Mouse (Mus musculus): ENCODE measurements around the gene Slc16a3. TPM values are rescaled to one million over a fixed set of nuclear protein-coding genes. Genes with fewer than 3 reads are reported as not detected.

Gene Slc16a3
- polyA plus RNA-seq, 1 experiment from 2014 or later = 131 TPM

DNA sequence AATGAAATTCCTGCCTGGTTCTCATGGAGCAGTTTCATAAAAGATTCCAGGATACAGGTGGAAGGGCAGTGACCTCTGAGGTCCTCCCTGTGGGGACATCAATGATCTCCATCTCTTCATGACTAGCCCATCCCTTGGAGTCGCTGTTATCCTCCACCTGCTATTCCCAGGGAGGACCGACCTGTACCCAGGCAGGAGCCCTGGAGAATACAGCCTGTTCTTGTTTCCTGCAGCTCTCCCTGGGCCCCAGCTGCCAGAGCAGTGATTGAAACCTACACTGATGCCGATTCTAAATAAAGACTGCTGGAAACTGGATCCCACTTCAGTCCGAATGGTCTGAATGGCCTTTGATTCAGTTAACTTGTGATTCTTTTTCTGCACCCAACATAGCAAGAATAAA is 16.8 kb upstream of the Slc16a3 start:
- DNase-seq (ENCODE audit: low spot score) = no peak
- Histone ChIP-seq H3K9me3 (no peaks in the 10 kb centered on the region), H3K4me1 (peaks cover 14% of the 10 kb centered on the region), H3K27ac (replicated peaks) (no peak overlapping the region), H3K36me3 (replicated peaks) (peaks cover 13% of the 10 kb centered on the region), H3K4me3 (no peak overlapping the region; the same call in 1 of the 2 replicates), H3K27me3 (replicated peaks; ENCODE audit: low read depth, poor library complexity, severe bottlenecking) (no peaks in the 10 kb centered on the region)
- 92% methylated on average over 4 of the region's 4 CpGs for WGBS

DNA sequence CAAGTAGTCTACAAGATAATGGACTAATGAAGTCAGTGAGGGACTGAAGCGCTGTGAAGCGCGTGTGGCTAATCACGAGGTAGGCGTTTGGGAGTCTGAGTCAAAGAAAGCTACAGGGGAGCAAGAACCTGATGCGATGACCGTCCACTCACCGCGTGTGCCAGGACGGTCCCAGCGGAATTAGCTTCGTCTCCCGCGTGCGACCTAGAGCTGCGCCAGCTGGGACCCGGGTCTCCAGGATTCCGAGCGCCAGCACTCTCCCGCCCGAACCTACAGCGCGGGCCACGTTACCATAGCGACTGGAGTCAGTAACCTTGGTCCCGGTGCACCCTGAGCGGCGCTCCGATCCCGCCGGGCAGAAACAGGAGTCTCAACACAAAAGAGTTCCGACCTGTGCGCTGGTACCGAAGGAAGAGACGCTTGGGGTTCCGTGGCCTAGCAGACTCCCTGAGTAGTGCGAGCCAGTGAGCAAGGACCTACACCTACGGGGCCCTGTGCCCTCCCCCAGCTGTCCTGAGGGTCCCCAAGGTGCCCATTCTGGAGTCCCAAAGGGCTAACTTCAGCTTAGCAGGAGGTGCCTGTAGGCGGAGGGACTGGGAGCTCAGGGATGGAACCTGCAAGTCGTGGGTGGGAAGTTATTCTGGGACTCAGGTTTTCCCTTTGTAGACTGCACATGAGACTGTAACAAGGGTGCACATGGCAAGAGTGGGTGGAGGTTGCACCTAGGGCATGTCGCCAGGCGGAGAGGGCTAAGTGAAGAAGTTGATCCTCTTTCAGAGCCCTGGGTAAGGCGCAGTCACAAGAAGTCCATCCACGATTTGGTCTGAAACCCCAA is 15.5 kb upstream of the Slc16a3 start, which contains the start of gene Ccdc57:
TSS of gene Ccdc57 (minus strand) at position 309 of the 835 bp plus-strand sequence.
- Histone ChIP-seq H3K4me1 (peaks cover 14% of the 10 kb centered on the region), H3K27me3 (replicated peaks; ENCODE audit: low read depth, poor library complexity, severe bottlenecking) (no peaks in the 10 kb centered on the region), H3K9me3 (no peaks in the 10 kb centered on the region), H3K4me3 (peak within 1 kb of the TSS; percentile 79), H3K27ac (replicated peaks) (peak within 1 kb of the TSS; percentile 91), H3K36me3 (replicated peaks) (peaks cover 10% of the 10 kb centered on the region)
- peak; percentile 91 for DNase-seq (ENCODE audit: low spot score)
- 9% methylated on average over 44 of the region's 44 CpGs for WGBS

DNA sequence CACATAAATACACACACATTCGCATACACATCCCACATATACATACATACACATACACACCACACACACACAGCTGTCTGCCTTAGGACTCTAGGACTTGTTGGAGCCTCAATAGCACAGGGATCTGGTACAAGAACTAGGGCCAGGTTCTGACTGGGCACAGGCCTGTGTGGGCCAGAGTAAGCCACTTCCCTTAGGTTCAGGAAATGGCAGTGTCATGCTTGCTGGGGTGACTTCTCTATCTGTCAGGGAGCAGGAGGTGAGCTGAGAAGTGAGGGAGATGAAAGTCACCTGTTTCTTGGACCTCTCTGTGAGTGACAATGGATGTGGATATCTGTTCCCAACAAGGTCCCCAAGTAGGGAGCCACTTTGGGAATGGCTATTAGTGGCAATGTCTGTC is 10.3 kb upstream of the Slc16a3 start:
- WGBS = 93% methylated on average over 1 of the region's 1 CpGs
- Histone ChIP-seq H3K4me3 (no peak overlapping the region), H3K27me3 (replicated peaks; ENCODE audit: low read depth, poor library complexity, severe bottlenecking) (no peaks in the 10 kb centered on the region), H3K36me3 (replicated peaks) (no peaks in the 10 kb centered on the region), H3K27ac (replicated peaks) (no peak overlapping the region), H3K4me1 (peaks cover 13% of the 10 kb centered on the region), H3K9me3 (no peaks in the 10 kb centered on the region)
- no peak for DNase-seq (ENCODE audit: low spot score)

DNA sequence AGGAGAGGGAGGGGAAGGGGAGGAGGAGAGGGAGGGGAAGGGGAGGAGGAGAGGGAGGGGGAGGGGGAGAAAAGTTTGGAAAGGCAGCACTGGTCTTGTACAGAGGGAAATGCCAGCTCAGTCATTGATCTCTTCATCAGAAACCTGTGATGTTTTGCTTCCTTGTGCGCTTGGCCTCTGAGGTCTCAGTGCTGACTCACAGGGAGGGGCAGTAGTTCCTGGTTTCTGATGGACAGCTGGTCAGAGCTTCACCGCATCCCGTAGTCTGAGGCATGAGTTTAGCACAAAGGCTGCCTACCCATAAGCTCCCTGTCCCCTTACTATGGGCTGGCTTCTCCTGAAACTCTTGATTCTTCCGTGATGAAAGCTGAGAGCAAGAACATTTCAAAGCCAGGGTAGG is 9.5 kb upstream of the Slc16a3 start:
- Histone ChIP-seq H3K27ac (replicated peaks) (no peak overlapping the region), H3K4me3 (no peak overlapping the region), H3K36me3 (replicated peaks) (no peaks in the 10 kb centered on the region), H3K9me3 (no peaks in the 10 kb centered on the region), H3K27me3 (replicated peaks; ENCODE audit: low read depth, poor library complexity, severe bottlenecking) (no peaks in the 10 kb centered on the region), H3K4me1 (peaks cover 9% of the 10 kb centered on the region; the same call in 1 of the 2 replicates)
- no peak for DNase-seq (ENCODE audit: low spot score)
- WGBS = 53% methylated on average over 4 of the region's 4 CpGs

DNA sequence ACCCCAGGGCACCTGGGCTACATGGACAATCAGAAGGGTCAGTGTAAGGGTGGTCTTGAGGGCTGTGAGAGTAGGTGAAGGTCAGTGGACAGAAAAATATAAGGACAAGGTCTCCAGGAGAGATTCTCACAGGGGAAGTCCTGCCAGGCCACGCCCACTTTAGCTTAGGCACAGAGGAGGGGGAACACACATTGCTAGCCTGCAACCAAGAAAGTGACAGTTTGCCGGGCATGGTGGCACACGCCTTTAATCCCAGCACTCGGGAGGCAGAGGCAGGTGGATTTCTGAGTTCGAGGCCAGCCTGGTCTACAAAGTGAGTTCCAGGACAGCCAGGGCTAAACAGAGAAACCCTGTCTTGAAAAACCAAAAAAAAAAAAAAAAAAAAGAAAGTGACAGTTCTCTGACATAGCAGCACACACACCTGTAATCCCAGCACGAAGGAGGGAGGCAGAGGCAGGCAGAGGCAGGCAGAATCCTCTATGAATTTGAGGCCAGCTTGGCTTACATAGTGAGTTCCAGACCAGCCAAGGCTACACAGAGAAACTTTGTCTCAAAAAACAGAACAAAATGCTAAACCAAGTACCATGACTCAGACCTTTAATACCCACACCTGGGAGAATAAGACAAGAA is 8.5 kb upstream of the Slc16a3 start:
- WGBS = 58% methylated on average over 6 of the region's 6 CpGs
- Histone ChIP-seq H3K36me3 (replicated peaks) (no peaks in the 10 kb centered on the region), H3K9me3 (no peaks in the 10 kb centered on the region), H3K27me3 (replicated peaks; ENCODE audit: low read depth, poor library complexity, severe bottlenecking) (no peaks in the 10 kb centered on the region), H3K27ac (replicated peaks) (no peak overlapping the region), H3K4me3 (no peak overlapping the region), H3K4me1 (peaks cover 9% of the 10 kb centered on the region; the same call in 1 of the 2 replicates)
- DNase-seq (ENCODE audit: low spot score) = no peak

DNA sequence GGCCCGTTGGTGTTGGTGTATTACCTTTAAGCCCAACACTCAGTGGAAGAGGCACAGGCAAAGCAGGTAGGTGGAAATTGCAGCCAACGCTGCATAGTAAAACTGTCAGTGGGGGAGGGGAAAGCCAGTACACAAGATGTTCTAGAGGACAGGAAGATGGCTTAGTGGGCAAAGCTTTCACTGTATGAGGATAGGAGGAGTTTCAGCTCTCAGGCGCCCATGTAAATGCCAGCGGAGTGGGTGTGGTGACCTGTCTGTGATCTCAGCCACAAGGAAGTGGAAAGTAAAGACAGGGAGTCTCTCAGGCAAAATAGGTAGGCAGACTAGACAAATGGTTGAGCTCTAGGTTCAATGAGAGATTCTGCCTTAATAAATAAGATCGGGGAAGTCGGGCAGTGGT is 7.3 kb upstream of the Slc16a3 start:
- Histone ChIP-seq H3K27ac (replicated peaks) (no peak overlapping the region), H3K27me3 (replicated peaks; ENCODE audit: low read depth, poor library complexity, severe bottlenecking) (no peaks in the 10 kb centered on the region), H3K4me3 (no peak overlapping the region), H3K36me3 (replicated peaks) (no peaks in the 10 kb centered on the region), H3K4me1 (peaks cover 9% of the 10 kb centered on the region; the same call in 1 of the 2 replicates), H3K9me3 (no peaks in the 10 kb centered on the region)
- WGBS = 89% methylated on average over 6 of the region's 6 CpGs
- no peak for DNase-seq (ENCODE audit: low spot score)

DNA sequence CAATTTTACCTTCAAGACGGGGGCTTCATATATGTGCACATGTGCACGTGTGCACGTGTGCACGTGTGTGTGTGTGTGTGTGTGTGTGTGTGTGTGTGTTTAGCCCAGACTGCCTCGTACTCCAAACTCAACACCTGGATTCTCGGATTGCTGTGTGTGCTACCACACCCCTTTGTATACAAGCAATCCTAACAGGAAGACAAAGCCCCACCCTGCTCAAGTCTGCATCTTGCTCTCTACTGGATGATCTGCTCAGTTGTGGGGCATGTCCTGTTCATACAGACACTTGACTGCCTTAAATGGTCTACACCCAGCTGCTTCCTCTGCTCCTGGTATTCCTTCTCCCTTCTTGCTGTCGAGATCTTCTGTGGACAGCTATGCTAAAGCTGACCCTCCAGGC is 3.0 kb upstream of the Slc16a3 start:
- no peaks in the 10 kb centered on the region for H3K9me3 ChIP-seq
- 84% methylated on average over 7 of the region's 7 CpGs for WGBS
- H3K4me3 ChIP-seq = no peak overlapping the region
- peaks cover 27% of the 10 kb centered on the region for H3K4me1 ChIP-seq
- H3K27ac ChIP-seq (replicated peaks) = no peak overlapping the region
- H3K36me3 ChIP-seq (replicated peaks) = no peaks in the 10 kb centered on the region
- no peak for DNase-seq (ENCODE audit: low spot score)
- H3K27me3 ChIP-seq (replicated peaks; ENCODE audit: low read depth, poor library complexity, severe bottlenecking) = peaks cover 19% of the 10 kb centered on the region; the same call in 1 of the 2 replicates

DNA sequence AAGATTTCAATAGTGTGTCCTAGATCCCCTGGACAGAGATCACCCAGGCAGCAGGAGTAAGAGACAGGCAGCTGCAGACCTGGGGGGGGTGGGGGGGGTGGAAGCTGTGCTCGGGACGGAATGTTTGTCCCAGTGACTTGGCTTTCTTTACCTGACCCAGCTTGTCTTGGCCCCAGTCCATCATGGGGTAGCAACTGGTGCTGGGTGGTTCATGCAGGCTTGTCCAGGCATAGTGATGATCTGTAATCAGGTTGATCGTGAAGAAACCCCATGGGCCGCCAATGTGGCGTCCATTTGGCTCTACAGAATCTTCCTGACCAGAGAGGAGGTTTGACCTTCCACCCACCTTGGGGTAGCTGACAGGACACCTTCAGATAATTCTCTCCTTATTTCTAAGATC is 2.4 kb upstream of the Slc16a3 start:
- no peaks in the 10 kb centered on the region for H3K36me3 ChIP-seq (replicated peaks)
- H3K27me3 ChIP-seq (replicated peaks; ENCODE audit: low read depth, poor library complexity, severe bottlenecking) = peaks cover 19% of the 10 kb centered on the region; the same call in 1 of the 2 replicates
- H3K27ac ChIP-seq (replicated peaks) = no peak overlapping the region
- H3K9me3 ChIP-seq = no peaks in the 10 kb centered on the region
- H3K4me3 ChIP-seq = no peak overlapping the region
- 90% methylated on average over 5 of the region's 5 CpGs for WGBS
- no peak for DNase-seq (ENCODE audit: low spot score)
- peaks cover 33% of the 10 kb centered on the region for H3K4me1 ChIP-seq

DNA sequence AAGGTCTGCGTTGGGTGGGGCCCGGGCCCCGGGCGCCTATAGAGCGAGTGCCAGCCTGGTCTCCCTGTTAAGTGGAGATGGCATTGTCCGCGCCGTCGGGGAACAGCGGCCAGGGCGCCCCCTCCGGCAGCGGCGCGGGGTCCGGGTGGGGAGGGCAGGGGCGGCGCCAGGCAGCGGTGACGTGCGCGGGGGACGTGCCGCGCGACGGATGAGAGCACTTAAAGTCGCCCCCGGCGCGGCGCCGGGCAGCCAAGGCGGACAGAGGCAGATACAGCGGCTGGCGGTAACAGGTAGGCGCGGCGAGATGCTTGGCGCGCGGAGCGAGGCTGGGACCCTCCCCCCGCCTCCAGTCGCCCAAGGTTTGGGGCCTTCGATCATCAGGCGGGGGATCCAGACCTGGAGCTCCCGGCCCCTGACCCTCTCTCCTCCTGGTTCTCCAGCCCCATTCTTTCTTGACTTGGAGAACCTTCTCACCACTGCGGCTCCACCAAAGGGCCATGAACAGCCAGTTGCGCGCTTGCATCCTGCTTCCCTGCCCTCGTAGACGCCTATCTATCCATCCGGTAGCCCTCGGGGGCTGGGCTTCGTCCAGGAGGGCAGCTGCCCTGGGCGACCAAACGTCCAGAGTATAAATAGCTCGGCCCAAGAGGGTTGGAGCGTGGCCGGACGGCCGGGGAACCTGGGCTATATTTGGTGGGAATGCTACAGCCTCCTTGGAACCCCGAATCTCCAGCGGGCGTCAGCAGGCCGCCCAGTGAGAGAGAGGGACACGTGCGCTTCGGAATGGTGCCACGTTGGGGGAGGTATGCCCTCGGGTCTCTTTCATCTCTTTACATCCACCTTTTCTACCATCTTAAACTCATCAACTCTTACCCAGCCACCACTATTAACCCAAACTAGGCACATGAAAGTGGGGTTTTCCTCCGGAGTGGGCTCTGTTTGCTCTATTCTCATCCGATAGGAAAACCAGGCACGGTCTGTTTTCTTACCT is 876 bp downstream of the Slc16a3 start:
- Histone ChIP-seq H3K27me3 (replicated peaks; ENCODE audit: low read depth, poor library complexity, severe bottlenecking) (peaks cover 19% of the 10 kb centered on the region; the same call in 1 of the 2 replicates), H3K9me3 (no peaks in the 10 kb centered on the region), H3K36me3 (replicated peaks) (peaks cover 18% of the 10 kb centered on the region), H3K27ac (replicated peaks) (peak overlapping the region; percentile 91), H3K4me3 (peak overlapping the region; percentile 79), H3K4me1 (peaks cover 57% of the 10 kb centered on the region)
- DNase-seq (ENCODE audit: low spot score) = peak; percentile 87
- WGBS = under 1% methylated on average over 75 of the region's 75 CpGs

DNA sequence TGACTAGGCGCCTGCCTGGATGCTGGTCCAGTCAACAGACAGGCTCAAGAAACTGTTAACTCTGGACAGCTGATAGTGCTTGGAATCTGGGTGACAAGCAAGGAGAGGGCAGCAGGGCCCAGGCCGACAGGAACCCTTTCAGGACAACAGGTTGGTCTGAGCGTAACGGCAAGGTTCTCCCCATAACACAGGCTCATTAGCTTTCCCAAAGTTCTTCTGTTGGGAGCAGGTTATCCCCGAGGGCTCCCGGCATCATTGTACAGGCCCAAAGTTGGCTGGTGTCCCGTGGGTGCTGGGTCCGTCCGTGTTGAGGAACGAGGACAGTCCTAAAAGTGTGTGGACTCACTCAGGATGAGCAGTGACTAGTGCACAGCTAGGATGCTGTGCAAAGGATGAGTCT is 1.6 kb downstream of the Slc16a3 start:
- Histone ChIP-seq H3K27ac (replicated peaks) (peak overlapping the region; percentile 91), H3K27me3 (replicated peaks; ENCODE audit: low read depth, poor library complexity, severe bottlenecking) (peaks cover 19% of the 10 kb centered on the region; the same call in 1 of the 2 replicates), H3K36me3 (replicated peaks) (peaks cover 25% of the 10 kb centered on the region), H3K4me1 (peaks cover 57% of the 10 kb centered on the region), H3K4me3 (peak overlapping the region; percentile 79), H3K9me3 (no peaks in the 10 kb centered on the region)
- WGBS = 9% methylated on average over 10 of the region's 10 CpGs
- peak; percentile 43 for DNase-seq (ENCODE audit: low spot score)

DNA sequence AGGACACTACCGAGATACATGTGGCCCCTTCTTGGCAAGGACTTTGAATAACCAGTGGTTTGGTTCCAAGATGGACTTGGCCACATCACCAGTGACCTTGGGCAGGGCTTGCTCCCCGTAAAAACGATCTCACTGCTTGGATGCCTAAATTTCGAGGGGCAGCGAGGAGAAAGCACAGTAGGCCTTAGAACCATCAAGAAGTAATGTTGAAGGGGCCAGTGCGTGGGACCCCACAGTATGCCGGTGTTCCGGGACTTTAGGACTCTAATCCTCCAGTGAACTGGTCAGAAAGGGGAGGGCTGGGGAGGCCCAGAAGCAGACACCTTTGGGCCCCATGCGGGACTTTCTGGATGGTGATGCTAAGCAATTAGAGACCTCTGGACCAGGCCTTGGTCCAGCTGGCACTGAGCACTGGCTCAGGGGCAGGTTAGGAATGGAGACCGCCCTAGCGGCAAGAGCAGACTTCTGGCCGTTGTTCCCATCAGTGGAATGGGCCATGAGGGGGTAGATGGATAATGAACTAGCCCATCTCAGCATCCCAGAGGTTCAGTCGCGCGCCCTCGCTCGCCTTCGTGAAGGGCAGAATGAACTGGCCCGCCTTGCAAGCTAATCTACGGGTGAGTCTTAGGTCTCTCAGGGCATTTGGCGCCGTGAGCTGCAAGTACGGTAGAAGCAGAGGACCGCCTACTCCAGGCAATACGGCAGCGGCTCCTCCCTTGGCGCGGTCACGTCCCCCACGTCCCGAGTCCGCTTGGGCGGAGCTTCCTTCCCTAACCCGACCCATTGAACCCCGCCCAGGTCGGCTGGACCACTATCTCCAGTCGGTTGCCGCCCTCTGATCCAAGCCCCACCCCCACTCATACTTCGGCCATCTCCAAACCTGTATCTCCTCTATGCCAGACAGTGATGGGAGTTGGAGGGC is 2.3 kb downstream of the Slc16a3 start:
- peaks cover 57% of the 10 kb centered on the region for H3K4me1 ChIP-seq
- peaks cover 32% of the 10 kb centered on the region for H3K36me3 ChIP-seq (replicated peaks)
- H3K27ac ChIP-seq (replicated peaks) = peak overlapping the region; percentile 91
- no peaks in the 10 kb centered on the region for H3K9me3 ChIP-seq
- WGBS = 1% methylated on average over 39 of the region's 39 CpGs
- DNase-seq (ENCODE audit: low spot score) = peak; percentile 97
- peaks cover 19% of the 10 kb centered on the region; the same call in 1 of the 2 replicates for H3K27me3 ChIP-seq (replicated peaks; ENCODE audit: low read depth, poor library complexity, severe bottlenecking)
- peak overlapping the region; percentile 79 for H3K4me3 ChIP-seq
